Mouse (Mus musculus) cerebellum, adult 2 months (tissue): ENCODE data around the gene Astn2.
A peak's percentile ranks its signal among the peaks of the same experiment; 100 is the strongest.

Experiments
- CTCF ChIP-seq: fragments of 200-500 bp; IDR thresholded peaks from 2 replicates; pipeline ENCODE4 v1.5.1; 2011; ENCODE audit warnings: low read depth, mild to moderate bottlenecking, control low read depth, low read length, moderate library complexity, borderline replicate concordance; ENCODE audit not compliant: insufficient read depth
- POLR2A ChIP-seq: fragments of 200-500 bp; IDR thresholded peaks from 2 replicates; pipeline ENCODE4 v1.6.1; 2011; ENCODE audit warnings: low read length, control low read depth, borderline replicate concordance; ENCODE audit not compliant: insufficient read depth

DNA sequence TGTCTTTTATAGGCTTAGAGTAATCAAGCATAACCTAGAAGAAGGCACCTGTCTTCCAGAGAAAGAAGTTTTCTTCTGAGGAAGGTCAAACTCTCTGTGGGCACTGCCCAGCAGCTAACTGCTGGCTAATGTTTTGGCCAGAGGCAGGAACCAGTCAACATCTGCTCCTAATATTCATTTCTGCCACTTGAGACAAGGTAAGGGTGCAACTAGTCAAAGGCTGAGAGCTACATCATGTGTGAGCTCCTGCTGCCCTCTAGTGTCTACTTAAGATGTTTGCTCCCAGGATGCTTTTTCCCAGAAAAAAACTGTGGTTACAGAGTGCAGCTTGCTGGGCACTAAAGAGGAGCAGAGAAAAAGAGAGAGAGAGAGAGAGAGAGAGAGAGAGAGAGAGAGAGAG, 814.6 kb downstream of the Astn2 start:
- TF ChIP-seq POLR2A (no peak), CTCF (peak; percentile 70)
